Mouse (Mus musculus) brain, embryonic 14.5 days (tissue): Measurements from ENCODE around the gene Lin54. TPM values are rescaled to one million over a fixed set of nuclear protein-coding genes. Genes with fewer than 3 reads are reported as not detected.

ENCODE experiments used
- DNase-seq: peaks from one replicate; pipeline ENCODE4 v3.0.0-alpha.2; 2011; ENCODE audit warnings: low read depth
- CTCF ChIP-seq: fragments of 200-500 bp; IDR thresholded peaks from 2 replicates; pipeline ENCODE4 v1.5.1; 2012; ENCODE audit warnings: inconsistent platforms, mild to moderate bottlenecking, moderate library complexity, borderline replicate concordance; ENCODE audit not compliant: insufficient read depth, insufficient read length; ENCODE audit errors: extremely low read depth
- POLR2A ChIP-seq: fragments of 200-500 bp; IDR thresholded peaks from 2 replicates; pipeline ENCODE4 v1.6.1; 2012; ENCODE audit warnings: mild to moderate bottlenecking, inconsistent platforms, borderline replicate concordance; ENCODE audit not compliant: poor library complexity, insufficient read depth, insufficient read length, severe bottlenecking; ENCODE audit errors: extremely low read depth
- polyA plus RNA-seq: library from polyadenylated mRNA; depleted of rRNA; stranded (reverse); fragments of >200 nt; gene quantifications from 2 replicates; pipeline ENCODE4 v1.2.3, GENCODE M21; 2012

Lin54 gene
- polyA plus RNA-seq, 1 experiment, result 9.4 TPM

DNA sequence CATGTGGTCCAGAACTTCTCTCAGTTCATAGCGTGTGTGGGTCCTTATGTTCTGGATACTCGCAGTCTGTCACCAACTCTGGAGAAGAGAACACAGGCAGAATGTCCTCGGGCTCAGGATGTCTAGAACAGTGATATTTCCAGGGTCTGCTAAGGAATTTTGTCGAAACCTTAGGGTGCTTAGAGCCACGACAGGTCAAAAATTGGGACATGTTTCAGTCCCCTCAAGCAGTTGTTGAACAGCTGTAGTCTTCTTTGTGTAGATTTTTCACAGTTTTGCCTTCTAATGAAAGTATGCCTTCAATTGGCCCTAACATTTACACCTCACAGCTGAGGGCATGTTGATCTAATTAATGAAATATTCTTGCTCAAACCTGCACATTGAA lies 18.6 kb upstream of the Lin54 start:
- DNase-seq, result no peak
- TF ChIP-seq CTCF (no peak), POLR2A (no peak)

DNA sequence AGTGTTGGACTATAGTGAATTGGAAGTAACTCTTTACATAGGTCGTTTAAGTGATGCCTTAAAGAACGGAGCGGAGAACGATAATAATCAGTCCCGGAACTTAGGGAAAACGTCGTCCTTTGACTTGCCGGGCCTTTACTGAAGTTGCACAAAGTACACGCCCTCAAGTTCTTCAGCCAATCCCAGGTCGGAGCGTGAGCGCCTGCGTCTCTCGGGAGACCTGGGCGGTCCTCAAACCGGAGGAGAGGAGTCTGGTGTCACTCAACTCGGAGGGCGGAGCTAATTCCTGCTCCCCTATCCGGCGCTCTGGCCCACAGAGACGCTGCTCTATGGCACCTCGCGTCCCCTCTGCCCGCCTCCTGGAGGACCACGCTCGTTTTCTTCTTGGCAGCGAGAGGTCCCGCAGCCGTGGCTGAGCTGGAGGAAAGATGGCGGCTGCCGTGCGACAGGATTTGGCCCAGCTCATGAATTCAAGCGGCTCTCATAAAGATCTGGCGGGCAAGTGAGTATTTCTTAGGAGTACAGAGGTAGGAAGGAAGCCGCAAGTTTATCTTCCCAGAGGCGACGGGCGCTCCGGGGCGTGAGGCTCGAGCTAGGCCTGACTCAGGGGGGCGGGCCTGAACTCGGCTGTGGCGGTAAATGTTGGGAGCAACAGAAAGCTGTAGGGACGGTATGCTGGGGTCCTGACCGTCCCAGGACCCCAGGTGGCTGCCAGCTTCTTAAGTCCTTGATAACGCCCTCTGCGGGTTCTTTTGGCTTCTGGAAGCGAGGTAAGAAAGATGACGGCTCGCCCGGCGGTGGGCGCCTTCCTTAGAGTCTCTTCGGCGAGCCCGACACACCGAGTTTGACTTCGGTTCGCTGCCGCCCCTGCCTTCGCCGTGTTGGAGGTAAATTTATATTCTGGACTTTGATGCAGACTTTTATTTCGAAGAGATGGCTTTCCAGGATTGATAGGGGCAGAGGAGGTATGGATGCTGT lies 17.9 kb upstream of the Lin54 start, which contains the start of gene Cops4:
Gene Cops4, plus strand, starts transcription at position 261 of the 978 bp plus-strand sequence.
- no peak for TF ChIP-seq CTCF
- peak; percentile 37; the same call in 1 of the 2 replicates for TF ChIP-seq POLR2A
- DNase-seq, result peak; percentile 100

DNA sequence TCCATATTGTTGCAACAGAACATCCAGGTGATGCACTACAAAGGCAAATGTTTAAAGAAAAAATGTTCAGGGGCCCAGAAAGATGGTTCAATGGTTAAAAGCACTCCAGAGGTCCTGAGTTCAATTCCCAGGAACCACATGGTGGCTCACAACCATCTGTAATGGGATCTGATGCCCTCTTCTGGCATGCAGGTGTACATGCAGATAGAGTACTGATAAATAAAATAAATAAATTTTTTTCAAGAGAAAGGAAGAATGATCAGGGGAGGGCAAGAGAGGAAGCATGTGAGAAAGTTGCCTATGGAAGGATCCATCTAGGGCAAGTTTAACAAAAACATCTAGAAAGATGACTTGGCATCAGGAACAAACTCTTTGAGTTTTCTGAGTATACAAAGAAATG lies 12.1 kb upstream of the Lin54 start:
- DNase-seq, result no peak
- no peak for TF ChIP-seq POLR2A
- no peak for TF ChIP-seq CTCF

DNA sequence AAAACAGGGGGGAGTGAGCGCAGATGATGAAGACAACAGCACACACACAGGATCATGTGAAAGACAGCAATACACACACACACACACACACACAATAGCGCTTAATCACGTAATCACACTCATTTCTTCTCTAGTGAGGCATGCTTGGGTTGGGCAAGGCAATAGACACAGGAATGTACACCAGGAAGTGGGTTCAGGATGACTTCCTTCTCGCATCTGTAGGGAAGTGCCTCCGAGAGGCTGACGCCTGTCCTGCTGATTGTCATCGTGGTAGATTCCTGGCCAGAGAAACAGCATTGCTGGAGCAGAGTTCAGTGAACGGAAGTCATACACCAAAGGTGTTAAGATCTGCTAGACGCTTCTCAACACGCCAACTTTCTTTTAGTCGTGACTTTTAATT lies 8.8 kb upstream of the Lin54 start:
- DNase-seq, result no peak
- no peak for TF ChIP-seq CTCF
- TF ChIP-seq POLR2A, result no peak

DNA sequence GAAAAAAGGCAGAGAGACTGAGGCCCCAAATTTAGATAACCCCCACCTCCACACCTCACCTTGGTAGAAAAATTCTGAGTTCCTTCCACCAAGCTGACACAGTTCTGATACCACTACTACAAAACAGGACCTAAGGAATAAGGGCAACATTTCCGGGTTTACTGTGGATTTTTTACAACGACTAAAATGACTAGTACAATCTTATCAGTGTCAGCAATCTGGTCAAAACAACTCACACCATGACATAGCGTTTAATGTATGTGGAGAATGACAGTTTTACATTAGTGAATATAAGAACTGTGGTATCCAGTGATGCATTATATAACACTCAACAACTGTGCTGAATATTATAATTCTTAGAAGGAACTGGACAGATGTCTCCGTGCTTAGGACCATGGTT lies 828 bp upstream of the Lin54 start:
- TF ChIP-seq CTCF (no peak), POLR2A (no peak)
- DNase-seq, result no peak

DNA sequence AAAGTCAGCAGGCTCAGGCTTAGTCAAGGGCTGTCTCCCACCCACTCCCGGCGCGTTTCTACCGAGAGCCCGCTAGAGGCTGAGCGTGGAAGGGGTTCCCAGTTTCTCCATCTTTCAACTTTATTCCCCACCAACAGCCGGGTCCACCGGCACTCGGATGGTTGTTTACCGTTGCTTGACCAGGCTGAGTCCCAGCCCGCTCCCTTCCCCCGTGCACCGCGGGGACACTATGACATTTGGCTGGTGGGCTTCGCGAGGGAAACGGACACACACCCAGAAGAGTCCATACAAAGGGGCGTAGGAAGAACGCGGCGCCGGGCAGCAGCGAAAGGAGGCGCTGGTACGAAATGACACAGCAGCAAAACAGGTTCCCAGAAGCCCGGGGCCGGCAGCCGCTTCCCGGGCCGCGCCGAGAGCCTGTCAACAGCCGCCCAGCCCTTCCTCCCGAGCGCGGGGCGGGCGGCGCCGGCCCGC lies 571 bp downstream of the Lin54 start:
- no peak for TF ChIP-seq POLR2A
- TF ChIP-seq CTCF, result peak; percentile 29; the same call in 1 of the 2 replicates
- DNase-seq, result peak; percentile 65

DNA sequence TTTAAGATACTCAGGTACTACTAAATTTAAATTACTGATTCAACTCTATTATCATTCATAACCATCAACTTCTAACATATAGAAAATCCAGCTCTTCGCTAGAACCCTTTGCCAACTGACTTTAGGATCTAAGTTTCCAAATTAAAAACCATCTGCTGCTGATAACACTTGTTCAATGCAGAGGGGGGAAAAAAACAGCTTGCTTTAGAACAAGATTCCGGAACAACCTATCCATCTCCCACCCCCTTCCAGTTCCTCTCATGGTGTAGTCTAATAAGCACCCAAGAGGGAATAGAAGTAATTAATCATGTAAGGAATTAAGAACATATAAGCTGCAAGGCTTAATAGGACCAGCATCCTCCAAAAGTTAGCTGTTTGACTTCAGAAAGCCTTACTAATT lies 1.2 kb downstream of the Lin54 start:
- TF ChIP-seq CTCF, result no peak
- TF ChIP-seq POLR2A, result no peak
- no peak for DNase-seq

DNA sequence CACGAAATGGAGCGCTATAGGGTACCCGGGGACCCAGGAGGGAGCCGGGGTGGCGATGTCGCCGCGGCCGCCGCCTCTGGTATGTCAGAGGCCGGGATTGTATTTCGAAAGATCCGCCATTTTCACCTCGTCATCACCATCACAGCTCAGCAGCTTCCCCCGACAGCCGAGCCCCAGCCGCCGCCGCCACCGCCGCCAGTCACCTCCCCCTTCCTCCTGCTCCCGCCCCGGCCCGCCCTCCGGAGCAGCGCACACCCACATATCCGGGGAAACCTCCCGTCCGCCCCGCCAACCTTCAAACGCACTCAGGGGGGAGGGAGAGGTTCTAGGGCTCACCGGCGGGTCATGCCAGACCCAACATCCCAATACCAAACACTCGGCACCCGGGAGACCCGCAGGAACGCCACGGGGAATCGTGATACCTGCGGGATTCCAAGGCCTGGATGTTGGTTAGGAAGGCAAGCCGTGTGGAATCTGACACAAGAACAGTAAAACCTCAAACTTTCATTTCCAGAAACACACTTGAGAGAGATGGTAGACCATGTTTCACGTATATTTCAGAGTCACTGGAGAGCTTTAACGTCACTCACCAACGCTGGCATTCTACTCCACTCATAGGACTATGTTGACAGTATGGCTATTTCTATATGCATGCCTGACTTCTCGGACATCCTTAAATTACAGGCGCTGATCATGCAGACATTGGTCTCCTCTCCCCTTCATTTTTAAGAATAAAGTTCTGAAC lies 1.8 kb downstream of the Lin54 start:
- no peak for TF ChIP-seq CTCF
- no peak for TF ChIP-seq POLR2A
- DNase-seq, result peak; percentile 89

DNA sequence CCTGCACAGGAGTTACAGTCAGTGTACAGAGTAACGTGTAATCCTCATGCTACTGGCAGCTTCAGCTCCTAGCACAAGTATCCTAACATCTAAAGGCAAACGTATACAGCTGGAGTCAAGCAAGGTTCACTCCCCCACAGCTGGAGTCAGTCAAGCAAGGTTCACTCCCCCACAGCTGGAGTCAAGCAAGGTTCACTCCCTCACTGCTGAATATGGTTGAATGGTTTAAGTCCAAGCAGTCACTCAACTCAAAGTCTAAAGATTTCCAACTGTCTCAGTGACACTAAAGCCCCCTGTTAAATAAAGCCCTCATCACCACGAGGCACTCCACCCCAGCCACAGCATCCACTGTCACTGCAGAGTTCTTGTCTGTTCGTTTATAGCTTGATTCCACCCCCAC lies 8.7 kb downstream of the Lin54 start:
- no peak for DNase-seq

DNA sequence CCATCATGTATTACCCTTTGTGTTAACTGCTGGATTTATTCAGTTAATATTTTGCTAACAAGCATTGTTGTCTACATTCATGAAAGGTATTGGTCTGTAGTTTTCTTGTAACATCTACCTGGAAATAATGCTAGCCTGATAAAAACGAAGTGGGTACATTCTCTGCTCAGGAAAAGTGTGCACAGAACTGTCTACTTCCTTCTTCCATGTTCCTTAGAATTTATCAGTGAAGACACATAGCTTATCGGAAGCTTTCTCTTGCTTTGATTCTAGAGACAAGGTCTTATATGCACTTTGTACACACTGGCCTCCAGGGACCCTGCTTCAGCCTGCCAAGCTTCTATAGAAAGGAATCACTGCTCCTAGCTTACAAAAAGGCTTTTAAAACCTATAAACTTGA lies 11.1 kb downstream of the Lin54 start:
- TF ChIP-seq POLR2A (no peak), CTCF (no peak)
- no peak for DNase-seq

More for the DNA sequence above, 8.7 kb downstream of the Lin54 start:
- TF ChIP-seq POLR2A (no peak), CTCF (no peak)

DNA sequence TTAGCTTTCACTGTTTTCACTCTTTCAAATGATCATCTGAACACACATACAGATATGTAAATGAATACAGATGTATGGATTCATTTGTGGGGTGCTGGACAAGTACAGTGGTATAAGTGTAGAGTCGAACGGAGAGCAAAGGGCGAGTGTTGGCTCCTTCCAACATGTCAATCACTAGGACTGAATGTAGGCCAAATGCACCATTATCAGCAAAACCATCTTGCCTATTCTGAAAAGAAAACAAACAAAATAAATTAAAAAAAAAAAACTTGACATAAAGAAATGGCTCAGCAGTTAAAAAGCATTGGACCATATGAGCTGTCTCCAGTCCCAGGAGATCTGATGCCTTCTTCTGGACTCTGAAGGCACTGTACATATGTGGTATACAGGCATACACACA lies 12.2 kb downstream of the Lin54 start:
- TF ChIP-seq POLR2A (no peak), CTCF (no peak)
- no peak for DNase-seq

DNA sequence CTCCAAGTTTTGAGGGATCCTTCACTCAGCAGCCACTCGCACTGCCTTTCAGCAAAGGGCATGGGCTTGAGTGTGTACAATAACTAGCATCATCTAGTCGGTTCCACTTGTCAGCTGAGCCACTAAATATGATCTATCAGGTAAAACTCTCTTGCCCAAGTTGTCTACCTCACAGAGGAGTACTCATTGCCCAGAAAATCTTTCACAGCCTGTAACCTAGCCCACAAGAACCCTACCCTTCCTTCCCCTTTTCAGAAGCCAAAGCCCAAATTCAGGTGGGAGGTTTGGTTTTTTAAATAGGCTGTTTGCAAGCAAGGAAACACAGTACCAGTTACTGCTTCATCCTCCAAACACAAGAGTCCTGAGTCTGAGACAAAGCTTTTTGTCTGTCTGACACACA lies 13.3 kb downstream of the Lin54 start:
- no peak for TF ChIP-seq CTCF
- TF ChIP-seq POLR2A, result no peak
- DNase-seq, result no peak
